Mouse (Mus musculus): Measurements from ENCODE around the gene Tcfl5. TPM values are rescaled to one million over a fixed set of nuclear protein-coding genes. Genes with fewer than 3 reads are reported as not detected.

Tcfl5 gene
- polyA plus RNA-seq, 1 experiment from 2014 or later, result 0.59 TPM

Other genes with a start within 250 kb of the Tcfl5 start
- gene Slco4a1, start 186.5 kb downstream of the Tcfl5 start, polyA plus RNA-seq (2014; fragmentation: Nextera tagmentation; extraction: Ambion mirVana), result 1.7 and 2.3 TPM in 2 replicates
- 0.25 and 0.27 TPM in 2 replicates for gene Ntsr1, start 142.7 kb downstream of the Tcfl5 start, polyA plus RNA-seq (2014; fragmentation: Nextera tagmentation; extraction: Ambion mirVana)
- 35.6 and 41.9 TPM in 2 replicates for gene Mrgbp, start 61.4 kb downstream of the Tcfl5 start, polyA plus RNA-seq (2014; fragmentation: Nextera tagmentation; extraction: Ambion mirVana)
- gene Ogfr, start 53.5 kb downstream of the Tcfl5 start, polyA plus RNA-seq (2014; fragmentation: Nextera tagmentation; extraction: Ambion mirVana), result 98.2 and 107 TPM in 2 replicates
- gene Col9a3, start 44.9 kb downstream of the Tcfl5 start, polyA plus RNA-seq (2014; fragmentation: Nextera tagmentation; extraction: Ambion mirVana), result 11.5 and 15.6 TPM in 2 replicates
- gene Dido1, start 67.3 kb upstream of the Tcfl5 start, polyA plus RNA-seq (2014; fragmentation: Nextera tagmentation; extraction: Ambion mirVana), result 27.8 and 28.3 TPM in 2 replicates
- 68.7 and 72.1 TPM in 2 replicates for gene Gid8, start 67.4 kb upstream of the Tcfl5 start, polyA plus RNA-seq (2014; fragmentation: Nextera tagmentation; extraction: Ambion mirVana)
- gene Slc17a9, start 82.6 kb upstream of the Tcfl5 start, polyA plus RNA-seq (2014; fragmentation: Nextera tagmentation; extraction: Ambion mirVana), result 0.24 TPM in 1 of 2 replicates, not detected in the other
- gene Bhlhe23, start 134.2 kb upstream of the Tcfl5 start, polyA plus RNA-seq (2014; fragmentation: Nextera tagmentation; extraction: Ambion mirVana), result 0.50 and 1.4 TPM in 2 replicates

Measured in embryonic facial prominence, embryonic 11.5 days (tissue).